Mouse (Mus musculus) c-Kit-positive CD71-negative TER-119-negative erythroid progenitor cells, embryonic 14.5 days (primary cell): ENCODE data around the gene Nav1.
"Not testable (repeated sequence)": the region's sequence is repeated elsewhere in the genome, so short reads cannot be mapped to it uniquely, and the experiment has no call there.

Experiments used
- DNase-seq: peaks from one replicate; pipeline ENCODE4 v3.0.0-alpha.2; 2013; ENCODE audit warnings: low read depth

The Nav1 gene

DNA sequence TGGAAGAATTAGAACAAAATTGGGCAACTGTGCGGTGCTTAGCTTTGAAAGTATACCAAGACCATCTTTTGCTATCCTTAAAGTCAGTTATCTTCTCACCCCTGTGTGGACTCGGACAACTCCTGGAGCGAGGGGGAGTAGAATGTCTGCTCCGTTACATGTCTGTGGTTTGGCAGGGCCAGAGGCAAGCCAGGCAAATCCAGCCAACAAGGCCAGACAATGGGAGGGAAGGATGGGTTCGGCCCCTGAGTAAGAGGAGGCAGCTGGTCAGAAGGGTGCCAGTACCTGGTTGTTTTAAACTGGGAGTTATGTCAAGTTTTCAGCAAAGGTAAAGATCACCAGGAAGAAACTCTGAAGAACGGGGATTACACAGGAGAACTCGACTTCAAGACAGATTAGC lies 121.9 kb downstream of the Nav1 start:
- DNase-seq: no peak

DNA sequence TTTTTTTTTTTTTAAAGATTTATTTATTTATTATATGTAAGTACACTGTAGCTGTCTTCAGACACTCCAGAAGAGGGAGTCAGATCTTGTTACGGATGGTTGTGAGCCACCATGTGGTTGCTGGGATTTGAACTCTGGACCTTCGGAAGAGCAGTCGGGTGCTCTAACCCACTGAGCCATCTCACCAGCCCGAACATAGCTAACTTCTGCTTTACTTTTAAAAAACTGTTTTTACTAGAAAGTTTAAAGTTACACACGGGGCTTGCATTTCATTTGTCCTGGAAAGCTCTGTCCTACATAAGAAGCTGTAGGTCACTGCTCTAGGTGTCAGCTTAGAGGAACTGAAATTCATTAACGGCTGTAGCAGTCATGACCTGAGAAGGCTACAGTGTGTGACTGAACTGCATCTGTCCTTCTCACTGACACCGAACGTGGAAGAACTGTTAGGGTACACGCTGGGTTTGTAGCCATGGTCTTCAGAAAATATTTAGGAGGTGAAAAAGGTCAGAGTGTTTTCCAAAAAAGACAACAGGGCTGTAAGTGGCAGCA lies 122.5 kb downstream of the Nav1 start:
- not testable (repeated sequence) for DNase-seq

DNA sequence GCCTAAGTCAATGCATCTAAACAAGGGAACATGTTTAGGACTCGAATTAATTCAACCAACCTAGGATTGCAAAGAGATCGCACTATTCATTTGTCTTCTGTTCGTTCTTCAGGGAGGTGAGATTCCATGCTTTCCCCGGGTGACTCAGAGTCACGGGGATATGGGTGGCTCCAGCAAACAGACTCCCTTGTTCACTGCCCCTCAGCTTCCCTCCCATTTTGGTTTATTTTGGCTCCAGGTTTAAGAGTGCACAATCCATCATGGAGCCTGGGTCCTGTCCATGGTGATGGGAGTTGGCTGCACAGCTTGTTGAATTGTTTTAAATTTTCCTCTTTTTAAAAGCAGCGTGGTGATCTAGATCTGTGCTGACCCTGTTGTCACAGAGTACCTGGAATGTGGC lies 123.1 kb downstream of the Nav1 start:
- no peak for DNase-seq

DNA sequence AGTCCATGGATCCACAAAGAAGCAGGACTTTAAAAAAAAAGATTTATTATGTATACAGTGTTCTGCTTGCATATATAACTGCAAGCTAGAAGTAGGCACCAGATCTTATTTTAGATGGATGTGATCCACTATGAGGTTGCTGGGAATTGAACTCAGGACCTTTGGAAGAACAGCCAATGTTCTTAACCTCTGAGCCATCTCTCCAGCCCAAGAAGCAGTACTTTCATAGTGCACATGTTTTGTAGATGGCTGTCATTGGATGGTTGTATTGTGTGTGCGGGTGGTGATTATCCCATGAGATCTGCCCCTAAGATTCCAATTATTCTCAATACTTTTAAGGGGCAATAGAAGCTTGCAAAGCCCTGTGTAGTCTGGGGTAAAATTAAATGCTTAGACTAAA lies 124.4 kb downstream of the Nav1 start:
- no peak for DNase-seq

DNA sequence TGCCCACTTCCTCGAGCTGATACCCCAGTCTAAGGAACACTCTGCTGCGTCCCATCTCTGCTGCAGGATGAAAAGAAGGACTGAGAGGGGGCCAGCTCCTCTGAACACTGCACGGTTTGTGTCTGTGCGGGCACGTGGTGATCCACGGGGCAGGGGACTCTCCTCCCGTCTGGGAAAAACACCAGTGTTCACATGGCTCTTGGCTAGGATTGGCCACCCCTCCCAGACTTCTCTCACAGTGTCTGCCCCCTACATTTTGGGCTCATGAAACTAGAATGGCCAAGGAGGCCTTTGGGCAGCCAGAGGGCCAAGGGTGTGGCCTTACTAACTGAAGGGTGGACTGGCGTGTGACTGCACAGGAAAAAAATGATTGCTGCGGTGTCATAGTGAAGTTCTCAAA lies 125.4 kb downstream of the Nav1 start:
- DNase-seq: no peak

DNA sequence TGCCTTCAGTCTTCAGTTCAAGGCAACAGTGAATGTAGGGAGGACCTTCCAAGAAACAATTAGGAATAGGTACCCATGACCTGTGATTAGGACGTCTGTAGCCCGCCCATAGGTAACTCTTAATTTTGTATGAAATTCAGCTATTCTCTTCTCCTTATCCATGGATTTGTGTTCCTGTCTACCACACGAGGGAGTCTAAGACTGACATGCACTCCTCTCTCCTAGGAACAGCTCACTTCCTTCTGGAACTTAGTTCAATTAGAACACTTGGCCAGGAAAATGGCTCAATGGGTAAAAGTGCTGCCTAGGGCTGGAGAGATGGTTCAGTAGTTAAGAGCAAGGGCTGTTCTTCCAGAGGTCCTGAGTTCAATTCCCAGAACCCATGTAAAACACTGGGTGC lies 126.3 kb downstream of the Nav1 start:
- no peak for DNase-seq

DNA sequence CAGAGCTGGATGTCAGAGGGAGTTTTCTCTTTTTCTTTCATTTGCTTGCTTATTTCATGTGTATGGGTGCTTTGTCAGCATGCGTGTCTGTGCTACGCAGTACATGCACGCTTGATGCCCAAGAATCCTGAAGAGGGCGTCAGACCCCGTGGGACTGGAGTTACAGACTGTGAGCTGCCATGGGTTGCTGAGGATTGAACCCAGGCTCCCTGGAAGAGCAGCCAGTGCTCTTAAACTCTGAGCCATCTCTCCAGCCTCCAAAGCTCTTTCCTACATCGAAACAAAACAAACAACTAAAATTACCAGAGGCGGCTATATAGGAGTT lies 131.6 kb downstream of the Nav1 start:
- no peak for DNase-seq

DNA sequence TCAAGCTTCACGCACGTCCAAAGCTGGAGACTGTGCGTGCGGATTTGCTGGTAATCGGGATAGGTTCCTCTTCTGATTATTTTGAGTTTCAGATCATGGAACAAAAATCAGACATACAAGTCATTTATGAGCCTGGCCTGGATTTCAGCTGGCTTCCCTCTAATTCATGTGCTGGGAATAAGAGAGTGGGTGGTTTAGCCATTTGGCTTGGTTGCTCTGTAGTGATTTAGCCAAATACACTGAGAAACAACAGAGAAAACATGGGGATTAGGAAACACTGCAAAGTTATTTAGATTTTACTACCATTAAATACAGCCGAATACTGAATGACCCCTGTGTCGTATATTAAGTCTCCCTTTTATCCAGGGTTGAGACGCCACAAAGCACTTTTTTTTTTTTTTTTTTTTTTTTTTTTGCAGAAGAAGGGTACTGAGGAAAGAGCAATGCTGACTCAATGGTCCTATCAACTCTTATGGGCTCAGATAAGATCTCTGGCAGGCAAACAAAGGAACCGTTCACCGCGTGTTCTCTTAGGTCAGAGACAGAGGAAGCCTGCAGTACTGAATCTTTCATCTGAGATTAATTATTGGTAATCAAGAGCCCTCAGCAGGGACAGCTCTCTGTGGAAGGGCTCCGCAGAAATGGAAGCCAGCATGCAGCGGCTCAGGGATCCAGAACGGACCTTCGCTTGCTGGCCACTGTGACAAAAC lies 132.1 kb downstream of the Nav1 start:
- no peak for DNase-seq

DNA sequence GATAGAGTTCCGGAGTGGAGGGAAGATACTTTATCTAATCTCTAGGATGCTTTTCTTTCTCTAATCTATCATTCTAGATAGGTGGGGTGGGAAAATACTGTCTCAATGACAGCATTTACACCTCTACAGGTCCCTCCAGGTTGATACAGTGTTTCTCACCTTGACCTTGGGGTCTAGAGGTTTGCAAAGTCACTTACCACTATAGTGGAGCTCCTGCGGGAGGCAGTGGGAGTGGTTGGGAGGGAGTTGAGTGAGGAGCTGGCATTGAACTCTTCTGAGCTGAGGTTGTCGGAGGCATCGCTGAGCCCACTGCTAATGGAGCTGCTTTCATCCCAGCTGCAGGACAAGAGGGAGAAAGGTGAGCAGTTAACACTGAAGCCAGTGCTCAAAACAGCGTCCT lies 134.6 kb downstream of the Nav1 start:
- no peak for DNase-seq

DNA sequence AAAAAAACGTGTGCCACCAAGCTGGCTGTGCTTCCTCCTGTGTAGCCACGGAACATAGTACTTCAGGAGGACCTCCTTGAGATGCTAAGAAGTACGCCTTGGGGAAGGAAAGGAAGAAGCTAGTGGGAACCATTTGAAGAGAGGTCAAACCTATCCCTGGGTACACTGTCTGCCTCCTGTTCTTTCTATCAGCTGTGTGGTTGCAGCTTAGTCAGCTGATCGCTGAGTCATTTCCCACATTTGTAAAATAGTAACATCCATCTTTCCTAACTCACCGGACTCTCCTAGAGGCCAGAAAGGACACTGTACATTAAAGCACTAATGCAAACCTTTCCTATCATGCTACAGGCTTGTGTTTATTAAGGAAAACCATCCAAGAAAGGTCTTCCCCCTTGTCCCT lies 135.4 kb downstream of the Nav1 start:
- no peak for DNase-seq

DNA sequence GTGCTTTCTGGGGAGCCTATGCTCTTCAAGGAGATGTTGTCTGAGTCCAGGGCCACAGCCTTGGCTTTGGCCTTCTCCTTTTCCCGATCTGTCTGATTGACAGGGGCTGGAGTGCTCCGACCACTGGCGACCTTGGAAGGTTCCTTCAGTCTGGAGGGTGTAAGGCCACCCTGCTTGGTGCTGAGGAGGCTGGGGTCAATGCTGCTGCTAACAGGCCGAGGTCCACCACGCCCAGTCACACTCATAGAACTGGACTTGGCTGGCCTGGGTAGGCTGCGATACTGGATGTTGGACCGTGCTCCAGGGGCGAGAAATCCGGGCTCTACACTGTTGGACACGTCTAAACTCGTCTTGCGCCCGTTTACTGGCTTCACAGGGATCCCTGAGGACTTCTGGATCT lies 136.5 kb downstream of the Nav1 start:
- DNase-seq: no peak

DNA sequence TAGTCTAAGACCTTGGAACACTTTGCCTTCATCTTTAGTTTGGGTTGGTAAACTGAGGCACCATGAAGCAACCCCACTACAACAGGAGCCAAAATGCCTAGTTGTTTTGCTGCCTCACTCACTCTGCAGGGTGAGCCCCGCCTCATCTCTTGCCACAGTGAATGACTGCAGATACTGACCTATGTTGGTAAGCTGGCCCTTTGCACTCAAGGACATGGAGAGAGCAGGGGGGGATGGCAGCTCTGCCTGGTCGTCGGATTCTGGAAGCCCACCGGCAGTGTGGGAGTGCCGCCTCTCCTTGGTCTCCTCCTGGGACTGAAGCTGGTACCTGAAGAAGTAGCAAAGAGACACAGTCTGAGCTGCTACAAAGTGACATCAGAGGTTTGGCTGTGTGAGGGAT lies 139.6 kb downstream of the Nav1 start:
- DNase-seq: no peak

DNA sequence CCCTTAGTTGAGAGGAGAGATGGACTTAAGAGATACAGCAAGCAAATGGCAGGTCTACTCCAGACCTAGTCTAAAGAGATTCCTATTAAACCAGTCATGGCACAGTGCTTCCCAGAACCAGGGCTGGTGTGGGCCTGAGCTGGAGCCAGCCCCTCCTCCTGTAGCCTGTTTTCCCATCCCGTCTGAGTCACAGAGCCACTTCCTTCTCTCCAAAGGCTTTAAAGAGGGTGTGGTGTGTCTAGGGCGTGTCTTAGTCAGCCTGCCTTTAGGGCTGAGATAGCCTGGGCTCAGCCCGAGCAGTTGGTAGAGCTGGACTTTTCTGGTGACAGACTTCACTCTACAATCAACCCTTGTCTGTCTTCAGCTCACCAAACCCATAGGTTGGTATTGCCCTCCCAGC lies 140.2 kb downstream of the Nav1 start:
- DNase-seq: peak; percentile 20

DNA sequence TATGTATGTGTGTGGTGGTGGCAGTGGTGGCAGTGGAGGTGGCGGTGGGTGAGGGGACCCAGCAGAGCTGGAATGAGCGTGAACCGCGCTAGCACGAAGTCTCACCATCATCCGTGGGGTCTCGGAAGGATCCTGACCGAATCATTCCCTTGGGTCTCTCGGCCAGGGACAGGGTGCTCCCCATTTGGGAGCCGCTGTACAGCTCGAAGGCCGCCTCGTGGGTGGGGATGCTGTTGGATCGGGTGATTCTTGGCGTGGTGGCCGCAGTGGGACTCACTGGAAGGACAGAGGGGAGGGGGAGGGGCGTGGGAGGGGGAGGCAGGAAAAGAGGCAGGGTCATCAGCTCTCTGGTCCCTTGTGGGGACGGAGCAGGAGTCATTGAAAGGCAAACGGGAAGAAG lies 141.4 kb downstream of the Nav1 start:
- DNase-seq: no peak

DNA sequence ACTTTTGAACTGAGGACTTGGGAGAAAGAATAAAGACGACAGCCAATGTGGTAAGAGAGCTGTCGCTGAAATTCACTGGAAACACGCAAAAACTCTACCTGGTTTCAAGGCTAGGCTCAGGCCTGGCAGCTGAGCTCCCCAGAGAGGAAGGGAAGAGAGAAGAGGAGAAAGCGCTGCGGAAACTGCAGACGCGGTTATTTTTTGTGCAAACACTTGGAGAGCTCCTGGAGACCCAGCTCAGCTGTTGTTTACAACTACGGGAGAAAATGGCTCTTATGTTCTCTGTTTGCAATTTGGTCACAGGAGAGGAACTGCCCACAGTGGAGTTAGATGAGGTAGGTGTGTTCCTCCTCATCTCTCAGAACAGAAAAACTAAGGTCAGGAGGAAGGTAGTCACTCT lies 144.4 kb downstream of the Nav1 start:
- no peak for DNase-seq

DNA sequence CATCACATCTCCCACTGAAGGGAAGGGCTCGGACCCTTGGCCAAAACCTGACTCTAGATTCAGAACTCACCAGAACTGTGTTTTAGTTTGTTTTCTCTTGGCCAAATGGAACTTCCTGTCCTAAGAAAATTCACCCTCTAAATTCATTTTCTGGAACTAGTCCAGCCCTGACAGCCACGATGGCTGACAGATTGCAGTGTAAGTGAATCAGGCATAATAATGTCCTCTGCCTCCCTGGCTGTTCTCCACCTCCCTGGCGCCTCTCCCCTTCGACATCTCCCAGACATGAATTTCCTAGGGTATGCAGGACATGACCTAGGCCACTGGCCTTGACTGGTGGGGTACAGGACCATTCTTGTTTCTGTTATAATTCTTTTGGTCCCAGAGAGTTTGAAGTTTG lies 144.8 kb downstream of the Nav1 start:
- no peak for DNase-seq

DNA sequence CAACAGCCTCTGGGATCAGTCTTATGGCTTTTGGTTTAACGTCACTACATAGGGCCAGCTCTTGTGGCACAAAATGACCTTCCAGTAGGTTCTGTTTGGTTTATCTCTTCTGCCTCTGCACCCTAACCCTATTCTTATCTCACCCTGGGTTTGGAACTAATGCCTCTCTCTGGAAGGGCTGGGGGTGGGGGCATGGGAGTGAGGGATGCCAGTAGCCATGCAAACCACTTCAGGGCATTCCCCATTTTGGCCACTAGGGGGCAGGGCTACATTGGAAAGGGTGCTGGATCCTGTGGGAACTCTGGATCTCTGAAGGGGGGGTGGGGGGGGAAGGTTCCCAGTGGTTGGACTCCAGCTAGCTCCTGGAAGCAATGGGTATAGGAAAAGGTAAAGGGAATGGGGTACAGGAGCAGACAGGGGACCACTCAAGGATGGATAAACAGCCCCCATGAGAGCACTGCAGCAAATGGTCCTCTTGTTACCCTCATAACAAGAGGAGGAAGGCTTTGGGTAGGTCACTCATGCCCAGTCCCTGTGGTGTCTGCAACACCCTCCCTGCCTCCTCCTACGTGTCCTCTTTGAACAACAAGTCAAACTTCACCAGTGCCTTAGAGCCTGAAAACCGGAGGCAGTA lies 145.9 kb downstream of the Nav1 start:
- peak; percentile 29 for DNase-seq

DNA sequence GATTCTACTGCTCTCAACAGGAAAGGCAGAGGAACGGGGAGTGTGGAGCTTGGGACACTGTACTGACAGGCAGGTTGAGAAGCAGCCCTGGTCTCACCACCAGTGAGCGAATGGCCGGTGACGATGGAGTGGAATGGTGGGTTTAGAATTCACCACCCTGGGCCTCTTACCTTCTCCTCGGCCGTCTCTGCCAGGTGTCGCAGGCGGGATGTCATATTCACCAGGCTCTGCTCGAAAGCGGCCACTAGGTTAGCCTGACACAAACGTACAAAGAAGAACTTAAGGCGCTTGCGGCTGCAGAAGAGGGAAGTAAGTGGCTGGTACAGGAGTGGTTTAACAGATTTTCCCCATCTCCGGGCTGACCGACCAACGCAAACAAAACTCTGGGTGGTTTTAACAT lies 146.6 kb downstream of the Nav1 start:
- no peak for DNase-seq

DNA sequence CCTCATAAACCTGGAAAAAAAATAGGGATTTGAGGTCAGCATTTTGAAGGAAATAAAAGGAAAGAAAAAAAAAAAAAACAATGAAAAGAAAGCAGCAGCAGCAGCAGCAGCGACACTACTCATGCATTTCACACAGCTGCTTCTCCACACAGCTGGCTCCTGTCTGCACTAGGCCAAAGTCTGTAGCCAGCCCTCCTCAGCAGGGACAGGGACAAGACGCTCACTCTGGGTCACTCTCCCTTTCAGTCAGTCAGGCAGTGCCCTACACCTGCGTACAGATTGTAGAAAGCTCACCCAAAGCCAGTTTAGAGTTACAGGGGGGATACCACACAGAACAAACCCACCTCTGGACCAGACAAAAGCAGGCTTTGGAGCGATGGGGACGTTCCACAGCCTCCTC lies 149.2 kb downstream of the Nav1 start:
- DNase-seq: no peak

DNA sequence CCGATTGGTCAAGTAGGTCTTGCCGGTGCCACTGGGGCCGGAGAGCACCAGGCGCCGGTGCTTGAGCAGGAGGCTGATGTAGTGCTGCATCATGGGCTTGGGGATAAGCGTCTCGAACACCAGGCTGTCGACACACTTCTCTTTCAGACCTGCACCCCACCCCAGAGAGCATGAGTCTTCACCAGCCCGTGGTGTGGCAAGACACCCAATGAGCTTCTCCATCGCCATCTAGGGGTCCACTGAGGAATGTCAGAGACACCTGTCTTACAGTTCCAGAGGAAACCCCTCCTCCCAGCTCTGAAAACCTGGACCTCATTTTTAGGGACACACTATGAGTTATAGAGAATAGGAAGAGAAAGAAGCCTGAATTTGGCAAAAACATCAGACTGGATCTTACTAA lies 154.8 kb downstream of the Nav1 start:
- peak; percentile 40 for DNase-seq

DNA sequence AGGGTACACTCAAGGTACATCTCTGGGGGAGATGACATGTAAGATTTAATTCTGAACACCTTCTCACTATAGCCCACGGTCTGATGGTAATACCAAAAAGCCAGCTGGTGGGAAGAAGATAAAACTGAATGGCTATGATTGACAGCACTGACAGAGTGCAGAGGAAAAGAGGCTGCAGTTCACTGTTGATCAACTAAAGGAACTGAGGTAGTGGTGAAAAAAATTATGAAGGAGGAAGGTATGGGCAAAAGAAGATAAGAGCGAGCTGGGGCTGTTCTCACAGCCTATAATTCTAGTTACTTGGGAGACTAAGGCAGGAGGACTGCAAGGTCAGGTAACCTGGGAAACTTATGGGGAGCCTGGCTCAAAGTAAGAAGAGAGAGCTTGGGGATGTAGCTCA lies 155.7 kb downstream of the Nav1 start:
- no peak for DNase-seq

DNA sequence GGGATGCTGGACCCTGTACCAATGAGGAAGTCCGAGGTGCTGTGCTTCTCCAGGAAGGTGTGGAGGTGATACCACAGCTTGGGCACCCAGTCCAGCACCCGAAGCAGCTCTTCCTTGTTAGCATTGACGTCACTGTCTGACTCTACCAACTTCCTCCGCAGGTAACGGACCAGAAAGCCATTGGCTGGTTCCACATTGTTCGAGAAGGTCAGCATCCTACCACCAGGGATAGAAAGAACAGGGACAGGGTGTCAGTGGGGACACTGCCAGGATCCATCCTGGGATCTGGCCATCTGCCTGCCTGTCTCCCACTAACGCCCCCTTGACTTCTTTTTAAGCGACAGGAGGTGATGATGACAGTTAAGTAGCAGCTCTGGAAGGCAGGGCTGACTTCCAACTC lies 157.2 kb downstream of the Nav1 start:
- DNase-seq: no peak

DNA sequence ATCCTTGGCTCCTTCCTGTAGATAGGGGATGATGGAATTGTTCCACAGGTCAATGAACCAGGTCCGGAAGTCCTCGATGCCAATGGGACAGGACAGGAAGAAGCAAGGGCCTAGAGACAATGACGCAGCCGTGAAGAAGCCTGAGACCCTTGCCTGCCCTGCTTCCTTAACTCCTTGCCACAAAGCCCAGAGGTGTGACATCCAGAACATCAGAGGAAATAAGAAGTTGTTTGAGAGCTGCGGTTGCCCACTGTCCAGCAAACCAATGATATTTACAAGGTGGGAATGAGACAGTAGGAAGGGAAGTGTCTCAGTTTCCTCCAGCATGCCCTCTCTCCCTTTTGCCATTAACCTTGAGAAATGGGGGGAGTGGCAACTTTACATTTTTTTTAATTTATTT lies 158.2 kb downstream of the Nav1 start:
- DNase-seq: no peak

DNA sequence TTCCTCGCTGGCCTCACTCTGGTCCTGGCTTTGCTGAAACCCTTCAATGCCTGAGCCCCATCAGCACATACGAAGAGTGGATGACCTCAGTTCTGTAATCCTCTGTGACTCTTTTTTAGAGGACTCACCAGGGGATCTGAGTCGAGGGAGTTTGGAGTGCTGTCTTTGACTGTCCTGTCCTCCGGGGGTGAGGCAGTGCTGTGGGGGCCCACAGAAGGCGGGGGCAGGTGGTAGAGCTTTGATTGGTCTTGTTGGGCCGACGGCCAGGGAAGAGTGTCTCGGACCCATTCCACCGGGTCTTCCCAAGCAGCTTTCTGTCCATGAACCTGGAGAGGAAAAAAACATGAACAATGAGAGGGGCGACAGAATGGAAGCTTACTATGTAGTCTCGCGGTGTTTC lies 163.6 kb downstream of the Nav1 start:
- no peak for DNase-seq
